7 mouse cellular contexts compared by ENCODE assay signal in the genomic region with DNA sequence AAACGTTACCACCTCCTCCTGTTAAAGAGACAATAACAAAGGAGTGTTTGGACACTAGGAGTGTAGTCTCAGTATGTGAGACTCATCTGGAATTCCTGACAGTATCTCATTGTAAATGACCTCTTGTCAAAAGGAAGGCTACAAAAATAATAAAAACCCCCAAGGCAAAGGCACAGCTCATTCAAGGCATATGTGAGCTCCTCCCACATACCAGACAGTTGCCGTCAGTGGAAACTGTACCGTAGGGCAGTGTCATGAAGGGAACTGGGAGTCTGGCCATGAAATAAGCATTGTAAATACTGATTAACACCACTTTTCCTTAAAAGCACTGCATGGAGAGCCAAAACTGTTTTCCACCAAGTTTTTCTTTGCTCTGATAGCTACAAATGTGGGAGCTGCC. TPM values are rescaled to one million over a fixed set of nuclear protein-coding genes. Genes with fewer than 3 reads are reported as not detected.
DNase-seq lines count a peak whose midpoint lies in the region; ATAC-seq and TF ChIP-seq lines count a peak whose summit lies in the region.

No protein-coding gene starts in this region.

- ATAC-seq in lung, postnatal 0 days, result peak; percentile 93
- no peak for ATAC-seq in erythroblast, adult 5-6 weeks (replicated peaks; ENCODE audit: low FRiP score, poor library complexity, severe bottlenecking)

- H3K4me2 ChIP-seq in lung, postnatal 0 days (replicated peaks; ENCODE audit: low read depth, low read length), result no peak overlapping the region; the same call in 1 of the 2 replicates

- H3K4me3 ChIP-seq in lung, postnatal 0 days (ENCODE audit: low read depth, low read length), result no peak overlapping the region

- peaks cover 29% of the 10 kb centered on the region; the same call in 1 of the 2 replicates for H3K4me1 ChIP-seq in lung, postnatal 0 days (ENCODE audit: insufficient read depth, low read depth, low read length)

- DNase-seq in ovary, adult 18-20 months (ENCODE audit: low spot score), result peak; percentile 72
- DNase-seq in ovary, postnatal 10 days (ENCODE audit: low spot score), result no peak
- peak; percentile 49 for DNase-seq in forelimb bud, embryonic 11.5 days (ENCODE audit: low read depth, low spot score)
- DNase-seq in kidney, adult 18-20 months, result peak; percentile 63
- peak; percentile 95 for DNase-seq in lung, postnatal 0 days (ENCODE audit: low spot score)
- DNase-seq in cerebellum, adult 9-10 months, result no peak

- TF ChIP-seq EP300 in lung, postnatal 0 days (IDR thresholded peaks at IDR 0.05), result peak; percentile 87

- no peaks in the 10 kb centered on the region for H3K27me3 ChIP-seq in lung, postnatal 0 days (replicated peaks; ENCODE audit: insufficient read depth, low read length)

- H3K27ac ChIP-seq in lung, postnatal 0 days (ENCODE audit: low read length), result peak overlapping the region; percentile 73

- TF ChIP-seq CTCF in lung, postnatal 0 days (IDR thresholded peaks at IDR 0.05), result no peak

- 22% methylated on average over 3 of the region's 3 CpGs for WGBS in lung, postnatal 0 days

- no peaks in the 10 kb centered on the region for H3K36me3 ChIP-seq in lung, postnatal 0 days (ENCODE audit: insufficient read depth, low read length)

- no peak overlapping the region for H3K9ac ChIP-seq in lung, postnatal 0 days (replicated peaks; ENCODE audit: low read depth)

- H3K9me3 ChIP-seq in lung, postnatal 0 days (ENCODE audit: low read length), result no peaks in the 10 kb centered on the region

RNA-seq across cellular contexts. Expression of a gene that starts 43.3 kb away (rescaled TPM):
- polyA plus RNA-seq in lung, postnatal 0 days (2015; fragmentation: Nextera tagmentation; extraction: Ambion mirVana), result 59.3 and 74.9 TPM in 2 replicates
- 84.4 and 110 TPM in 2 replicates for total RNA-seq in erythroblast, adult 5-6 weeks (2015; ENCODE audit: low replicate concordance)
- total RNA-seq in erythroblast, adult 5-6 weeks (2017; ENCODE audit: low replicate concordance), result 109 and 112 TPM in 2 replicates

Comparison
In these comparisons a context has a peak if more than half of its experiments do, and no peak if none do; other contexts are left out.
1. DNase-seq: peak in ovary, adult 18-20 months (single experiment), forelimb bud, embryonic 11.5 days (single experiment), kidney, adult 18-20 months (single experiment) and lung, postnatal 0 days (single experiment); none in ovary, postnatal 10 days (single experiment) and cerebellum, adult 9-10 months (single experiment).